Mouse (Mus musculus) hindbrain, embryonic 14.5 days (tissue): ENCODE measurements at regions not wholly inside any gene's neighbourhood (a gene's known extent, or its start where the extent isn't known, plus 50 kb on each side); places are given as distances from the start of the nearest gene placed in this dataset.

Experiments used
- ATAC-seq: fragments of 200-750 bp; cut with Nextera tagmentation; 2 replicates; pipeline ENCODE4 v1.8.0; 2017; ENCODE audit warnings: moderate number of reproducible peaks, mild to moderate bottlenecking, moderate TSS enrichment, moderate library complexity; ENCODE audit not compliant: low FRiP score
- DNase-seq: peaks from one replicate; pipeline ENCODE4 v3.0.0-alpha.2; 2015; ENCODE audit warnings: low spot score
- H3K27ac ChIP-seq: fragments of 300-500 bp; sonication (generic); 2 replicates; pipeline ENCODE4 v1.5.1; 2014; ENCODE audit warnings: mild to moderate bottlenecking, moderate library complexity
- H3K27me3 ChIP-seq: fragments of 300-500 bp; sonication (generic); 2 replicates; pipeline ENCODE4 v1.6.1; 2014; ENCODE audit warnings: mild to moderate bottlenecking, low read length, mixed read lengths; ENCODE audit not compliant: control insufficient read depth, insufficient read depth
- H3K36me3 ChIP-seq: fragments of 300-500 bp; sonication (generic); replicated peaks from 2 replicates; pipeline ENCODE4 v1.6.1; 2014; ENCODE audit not compliant: control insufficient read depth, insufficient read depth
- H3K4me1 ChIP-seq: fragments of 300-500 bp; sonication (generic); replicated peaks from 2 replicates; pipeline ENCODE4 v1.6.1; 2014; ENCODE audit warnings: antibody characterized with exemption, low read length, mixed read lengths; ENCODE audit not compliant: control insufficient read depth, insufficient read depth
- H3K4me2 ChIP-seq: fragments of 300-500 bp; sonication (generic); replicated peaks from 2 replicates; pipeline ENCODE4 v1.6.1; 2014; ENCODE audit warnings: mild to moderate bottlenecking, moderate library complexity
- H3K4me3 ChIP-seq: fragments of 300-500 bp; sonication (generic); replicated peaks from 2 replicates; pipeline ENCODE4 v1.5.1; 2014; ENCODE audit warnings: mild to moderate bottlenecking, low read length
- H3K9ac ChIP-seq: fragments of 300-500 bp; sonication (generic); 2 replicates; pipeline ENCODE4 v1.6.1; 2014
- H3K9me3 ChIP-seq: fragments of 300-500 bp; sonication (generic); 2 replicates; pipeline ENCODE4 v1.6.1; 2016; ENCODE audit warnings: low read length; ENCODE audit not compliant: control insufficient read depth
- WGBS: fragments of 180-500 bp; shearing (Covaris S2); extraction: QIAGEN DNeasy Blood & Tissue Kit; methylation state at CpG from one replicate; pipeline ENCODE4 v1.1.7; 2014; 5-methylcytosine and 5-hydroxymethylcytosine counted together

DNA sequence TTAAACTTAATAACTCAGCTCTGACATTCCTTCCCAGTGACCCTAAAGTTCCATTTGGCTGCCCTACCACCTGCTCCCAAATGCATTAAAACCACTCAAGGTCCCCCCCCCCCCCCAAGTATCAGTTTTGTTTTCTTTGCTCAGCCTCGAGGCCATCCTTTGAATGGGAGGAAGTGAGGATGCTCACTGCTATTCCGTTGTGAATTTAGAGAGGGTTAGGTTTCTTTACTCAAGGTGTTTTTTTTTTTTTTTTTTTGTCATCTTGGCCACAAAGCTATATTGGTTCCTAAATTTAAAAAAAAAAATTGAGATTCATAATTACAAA, 168.8 kb upstream of the Arrdc4 start:
- Histone ChIP-seq H3K4me1 (no peaks in the 10 kb centered on the region), H3K9ac (no peak overlapping the region), H3K4me3 (no peak overlapping the region), H3K36me3 (no peaks in the 10 kb centered on the region), H3K27me3 (no peaks in the 10 kb centered on the region), H3K27ac (no peak overlapping the region), H3K4me2 (no peak overlapping the region), H3K9me3 (no peaks in the 10 kb centered on the region)
- whole genome bisulfite sequencing = 36% methylated on average over 2 of the region's 2 CpGs
- ATAC-seq (no peak), DNase-seq (no peak)

DNA sequence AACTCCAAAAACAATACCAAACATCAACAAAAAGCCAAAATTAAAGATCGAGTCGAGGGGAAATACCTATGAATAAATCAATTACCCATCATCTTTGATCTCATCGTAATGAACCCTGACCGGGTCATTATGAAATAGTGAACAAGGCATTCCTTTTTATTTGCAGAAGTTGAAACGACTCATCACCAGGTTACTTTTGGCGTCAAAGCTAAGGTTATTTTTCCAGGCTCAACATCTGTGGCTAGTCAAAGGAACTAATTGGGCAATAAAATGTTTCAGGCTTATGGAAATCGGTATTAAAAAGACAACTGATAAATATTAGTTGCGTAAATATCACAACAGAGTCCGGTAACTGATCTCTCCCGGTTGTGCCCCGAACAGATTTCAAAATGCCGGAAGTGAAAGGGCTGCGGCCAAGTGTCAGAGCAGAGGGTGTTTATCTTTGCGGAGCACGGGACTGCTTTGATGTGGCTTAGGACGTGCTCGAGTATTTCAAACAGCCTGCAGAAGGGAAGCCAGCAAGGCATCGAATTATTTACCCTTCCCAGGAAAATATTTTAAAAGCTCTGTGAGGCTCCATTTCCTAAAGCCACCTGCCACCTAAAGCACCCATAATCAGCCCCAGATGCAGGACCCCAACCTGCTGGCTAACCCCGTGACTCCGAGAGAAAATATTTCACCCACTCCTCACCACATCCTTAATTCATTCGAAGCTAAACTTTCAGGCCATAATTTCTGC, 168.3 kb upstream of the Arrdc4 start:
- Histone ChIP-seq H3K27ac (no peak overlapping the region), H3K27me3 (no peaks in the 10 kb centered on the region), H3K9me3 (no peaks in the 10 kb centered on the region), H3K36me3 (no peaks in the 10 kb centered on the region), H3K4me2 (no peak overlapping the region), H3K9ac (no peak overlapping the region), H3K4me1 (no peaks in the 10 kb centered on the region), H3K4me3 (no peak overlapping the region)
- ATAC-seq (no peak), DNase-seq (no peak)
- WGBS = 74% methylated on average over 21 of the region's 21 CpGs

DNA sequence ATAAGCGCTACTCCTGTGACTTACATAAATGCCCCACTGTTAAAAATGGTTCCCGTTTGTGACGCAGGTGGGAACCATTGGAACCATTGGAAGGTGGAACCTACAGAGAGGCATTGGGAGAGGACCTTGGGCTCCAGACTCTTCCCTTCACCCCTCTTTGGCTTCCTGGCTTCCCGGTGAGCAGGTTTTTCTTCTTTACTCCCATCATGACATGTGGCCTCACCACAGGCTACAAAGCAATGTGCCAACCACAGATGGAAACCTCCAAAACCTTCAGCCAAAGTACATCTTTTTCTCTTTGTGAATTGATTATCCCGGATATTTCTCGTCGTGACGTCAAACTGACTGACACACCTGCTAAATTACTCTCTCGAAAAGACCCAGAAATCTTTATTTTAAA, 166.9 kb upstream of the Arrdc4 start:
- no peaks in the 10 kb centered on the region for H3K4me1 ChIP-seq
- H3K9me3 ChIP-seq = no peaks in the 10 kb centered on the region
- no peaks in the 10 kb centered on the region for H3K36me3 ChIP-seq
- 89% methylated on average over 9 of the region's 9 CpGs for WGBS
- H3K4me3 ChIP-seq = no peak overlapping the region
- H3K27ac ChIP-seq = no peak overlapping the region
- DNase-seq (no peak), ATAC-seq (no peak)
- no peak overlapping the region for H3K4me2 ChIP-seq
- H3K27me3 ChIP-seq = no peaks in the 10 kb centered on the region
- no peak overlapping the region for H3K9ac ChIP-seq

DNA sequence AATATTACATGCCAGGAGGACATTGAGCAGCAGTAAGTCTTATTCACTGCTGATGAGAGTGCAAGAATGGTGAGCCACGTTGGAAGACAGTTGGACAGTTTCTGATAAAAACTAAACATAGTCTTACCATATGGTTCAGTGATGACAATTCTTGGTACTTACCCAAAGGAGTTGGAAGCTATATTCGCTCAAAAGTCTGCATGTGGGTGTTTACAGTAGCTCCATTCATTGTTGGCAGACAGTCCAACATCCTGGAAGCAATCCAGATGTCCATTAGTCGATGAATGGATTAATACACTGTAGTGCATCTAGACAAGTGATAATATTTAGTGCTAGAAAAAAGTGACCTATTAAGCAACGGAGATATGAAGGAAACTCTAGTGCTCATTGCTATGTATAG, 165.3 kb upstream of the Arrdc4 start:
- no peaks in the 10 kb centered on the region for H3K4me1 ChIP-seq
- H3K9ac ChIP-seq = no peak overlapping the region
- no peak overlapping the region for H3K27ac ChIP-seq
- DNase-seq (no peak), ATAC-seq (no peak)
- H3K9me3 ChIP-seq = no peaks in the 10 kb centered on the region
- no peak overlapping the region for H3K4me3 ChIP-seq
- no peaks in the 10 kb centered on the region for H3K36me3 ChIP-seq
- no peak overlapping the region for H3K4me2 ChIP-seq
- 62% methylated on average over 4 of the region's 4 CpGs for WGBS
- no peaks in the 10 kb centered on the region for H3K27me3 ChIP-seq

DNA sequence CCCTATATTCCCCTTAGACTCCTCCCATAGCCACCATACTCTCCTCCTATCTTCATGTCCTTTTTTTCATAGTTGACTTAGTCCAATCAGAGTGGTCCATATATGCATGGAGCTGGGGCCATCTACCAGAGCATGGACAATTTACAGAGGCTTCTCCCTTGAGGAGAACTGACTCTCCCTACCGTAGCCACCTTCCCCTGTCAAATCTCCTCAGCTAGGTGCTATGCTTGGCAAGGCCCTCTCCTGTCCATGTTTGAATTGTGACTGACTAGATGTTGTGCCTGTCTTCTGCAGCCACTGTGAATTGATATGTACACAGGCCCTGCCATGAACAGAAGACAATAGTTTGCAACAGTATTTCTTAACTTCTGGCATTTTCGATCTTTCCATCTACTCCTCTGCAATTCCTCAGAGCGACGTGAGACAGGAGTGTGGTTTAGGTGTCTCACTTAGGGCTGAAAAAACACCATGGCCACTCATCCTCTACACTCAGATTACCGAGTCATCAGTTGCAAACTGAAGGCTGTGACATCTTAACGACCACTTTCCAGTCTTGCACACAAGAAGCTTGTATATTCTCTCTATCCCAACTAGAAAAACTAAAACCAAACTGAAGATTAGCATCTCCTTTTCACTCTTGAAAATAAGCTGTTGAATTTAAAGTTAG, 163.1 kb upstream of the Arrdc4 start:
- no peak for ATAC-seq
- 87% methylated on average over 6 of the region's 6 CpGs for WGBS
- Histone ChIP-seq H3K27me3 (no peaks in the 10 kb centered on the region), H3K4me2 (no peak overlapping the region), H3K9ac (no peak overlapping the region), H3K36me3 (no peaks in the 10 kb centered on the region), H3K4me3 (no peak overlapping the region), H3K4me1 (peaks cover 4% of the 10 kb centered on the region; the same call in 1 of the 2 replicates), H3K27ac (no peak overlapping the region), H3K9me3 (no peaks in the 10 kb centered on the region)
- DNase-seq = no peak

DNA sequence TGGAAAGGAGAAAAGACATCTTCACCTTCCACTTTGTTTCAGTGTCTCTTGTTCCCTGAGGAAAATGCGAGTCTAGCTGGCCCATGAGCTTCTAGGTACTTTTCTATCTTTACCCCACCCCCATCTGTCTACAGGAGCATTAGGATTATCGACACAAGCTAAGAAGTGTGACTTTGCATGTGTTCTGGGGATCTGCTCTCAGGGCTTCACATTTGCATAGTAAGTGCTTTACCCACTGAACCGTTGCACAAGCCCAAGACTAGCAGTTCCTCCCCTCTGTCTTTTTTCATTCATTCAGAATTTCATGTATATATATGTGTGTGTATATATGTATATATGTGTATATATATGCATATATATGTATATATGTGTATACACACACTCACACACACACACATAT, 162.5 kb upstream of the Arrdc4 start:
- 67% methylated on average over 3 of the region's 3 CpGs for WGBS
- Histone ChIP-seq H3K36me3 (no peaks in the 10 kb centered on the region), H3K4me2 (no peak overlapping the region)

DNA sequence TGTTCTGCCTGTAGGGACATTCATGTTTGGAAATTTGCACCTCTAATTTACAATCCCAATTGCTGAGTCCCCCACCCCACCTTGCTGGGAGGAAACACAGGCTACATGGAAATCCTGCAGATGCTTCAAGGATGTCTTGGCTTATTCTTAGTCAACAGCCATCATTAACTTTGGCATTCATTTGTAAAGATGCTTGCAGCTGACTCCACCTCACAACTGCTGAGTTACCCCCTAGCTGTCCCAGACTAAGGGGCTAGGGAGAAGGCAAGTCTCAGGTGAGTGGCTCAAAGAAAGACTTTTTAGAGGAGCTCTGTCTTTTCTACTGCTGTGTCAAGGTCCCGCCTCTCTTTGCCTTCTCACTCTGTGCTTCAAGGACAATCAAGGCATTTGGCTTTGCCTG, 160.7 kb upstream of the Arrdc4 start:
- Histone ChIP-seq H3K9me3 (no peaks in the 10 kb centered on the region), H3K4me1 (peaks cover 8% of the 10 kb centered on the region; the same call in 1 of the 2 replicates), H3K27ac (no peak overlapping the region), H3K4me3 (no peak overlapping the region), H3K4me2 (no peak overlapping the region), H3K9ac (no peak overlapping the region), H3K36me3 (no peaks in the 10 kb centered on the region), H3K27me3 (no peaks in the 10 kb centered on the region)
- ATAC-seq = no peak
- 95% methylated on average over 1 of the region's 1 CpGs for WGBS
- DNase-seq = no peak

More for the DNA sequence above, 162.5 kb upstream of the Arrdc4 start:
- Histone ChIP-seq H3K27ac (no peak overlapping the region), H3K4me3 (no peak overlapping the region), H3K9ac (no peak overlapping the region), H3K9me3 (no peaks in the 10 kb centered on the region), H3K4me1 (peaks cover 8% of the 10 kb centered on the region; the same call in 1 of the 2 replicates), H3K27me3 (no peaks in the 10 kb centered on the region)
- ATAC-seq (no peak), DNase-seq (no peak)

DNA sequence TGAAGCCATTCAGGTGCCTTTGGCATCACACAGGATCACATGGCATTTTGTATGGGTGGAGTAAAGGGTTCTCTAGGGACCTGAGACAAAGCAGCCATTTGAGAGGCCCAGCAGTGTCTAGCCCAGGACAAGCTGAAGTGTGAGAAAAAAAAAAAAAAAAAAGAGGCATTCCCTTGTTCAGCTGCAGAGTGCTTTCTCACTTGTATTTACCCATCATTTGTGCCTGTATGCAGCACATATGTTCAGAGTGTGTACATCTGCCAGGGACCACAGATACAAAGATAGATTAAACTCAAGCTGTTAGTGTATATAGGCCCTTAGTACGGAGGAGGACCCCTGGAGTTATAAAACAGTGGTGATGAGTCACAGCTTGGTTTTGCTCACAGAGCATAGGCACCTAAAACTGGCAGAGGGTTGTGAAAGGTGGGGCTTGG, 159.4 kb upstream of the Arrdc4 start:
- H3K4me2 ChIP-seq = no peak overlapping the region
- ATAC-seq = peak; percentile 52; the same call in 1 of the 2 replicates
- no peak overlapping the region for H3K9ac ChIP-seq
- H3K36me3 ChIP-seq = no peaks in the 10 kb centered on the region
- 30% methylated on average over 1 of the region's 1 CpGs for WGBS
- no peaks in the 10 kb centered on the region for H3K27me3 ChIP-seq
- no peaks in the 10 kb centered on the region for H3K9me3 ChIP-seq
- DNase-seq = no peak
- H3K27ac ChIP-seq = 0 out of 2 replicates have a peak overlapping the region, but pooled peaks have one; percentile 41
- H3K4me3 ChIP-seq = no peak overlapping the region
- H3K4me1 ChIP-seq = peaks cover 8% of the 10 kb centered on the region; the same call in 1 of the 2 replicates

DNA sequence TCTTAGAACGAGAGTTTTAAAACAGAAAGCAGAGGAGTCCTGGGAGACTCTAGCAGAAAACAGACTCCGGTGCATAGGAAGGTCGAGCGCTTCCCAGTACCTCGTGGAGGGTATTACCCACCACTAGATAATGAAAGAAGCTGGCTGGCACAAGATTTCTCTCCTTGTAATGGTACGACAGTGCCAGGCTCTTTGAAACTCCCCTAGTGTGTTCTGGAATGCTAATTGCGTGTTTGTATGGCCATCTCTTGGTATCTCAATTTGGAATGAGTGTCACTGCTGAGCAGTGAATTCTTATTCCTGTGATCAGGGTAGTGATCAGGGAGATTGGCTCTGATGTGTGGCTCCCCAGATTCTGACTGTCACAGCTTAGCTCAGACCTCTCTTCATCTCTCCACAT, 158.8 kb upstream of the Arrdc4 start:
- ATAC-seq (peak; percentile 60; the same call in 1 of the 2 replicates), DNase-seq (no peak)
- peaks cover 8% of the 10 kb centered on the region; the same call in 1 of the 2 replicates for H3K4me1 ChIP-seq
- H3K4me3 ChIP-seq = no peak overlapping the region
- H3K9ac ChIP-seq = no peak overlapping the region
- no peaks in the 10 kb centered on the region for H3K9me3 ChIP-seq
- no peaks in the 10 kb centered on the region for H3K36me3 ChIP-seq
- H3K27ac ChIP-seq = peak overlapping the region; percentile 41
- WGBS = 52% methylated on average over 7 of the region's 7 CpGs
- no peaks in the 10 kb centered on the region for H3K27me3 ChIP-seq
- no peak overlapping the region for H3K4me2 ChIP-seq
